Mouse (Mus musculus) embryo, embryonic 11 days (tissue): ENCODE results near the gene AC170998.1.
"Not testable (repeated sequence)": the region's sequence is repeated elsewhere in the genome, so short reads cannot be mapped to it uniquely, and the experiment has no call there.

Source experiments
- DNase-seq: peaks from one replicate; pipeline ENCODE4 v3.0.0-alpha.2; 2015

AC170998.1 gene

GRCm38 (mm10) chr17:28707136-28707627 is 18.7 kb upstream of the AC170998.1 start:
- no peak for DNase-seq

DNA sequence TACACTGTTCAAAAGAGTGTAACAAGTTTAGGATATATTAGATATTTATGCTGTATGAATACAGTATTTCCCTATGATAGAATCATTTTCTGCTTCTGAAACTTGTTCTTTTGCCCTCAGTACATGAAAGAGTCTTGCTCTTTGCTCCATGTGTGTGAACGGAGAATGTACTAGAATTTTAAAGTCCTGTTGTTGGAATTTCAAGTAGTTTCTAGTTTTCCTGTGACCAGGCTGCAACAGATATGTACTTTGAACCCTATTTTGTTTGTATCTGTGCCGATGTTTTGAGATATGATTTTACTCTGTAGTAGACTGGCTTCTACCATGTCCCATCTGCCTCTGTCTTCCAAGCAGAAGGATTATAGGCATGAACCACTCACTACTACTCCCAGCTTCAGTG is 18.1 kb upstream of the AC170998.1 start:
- DNase-seq, result no peak

- no peak for DNase-seq
Measured at GRCm38 (mm10) chr17:28708989-28709388, 16.9 kb upstream of the AC170998.1 start.

GRCm38 (mm10) chr17:28709552-28710290 is 16.2 kb upstream of the AC170998.1 start:
- no peak for DNase-seq

- DNase-seq, result no peak
Measured at GRCm38 (mm10) chr17:28710291-28710688, 15.6 kb upstream of the AC170998.1 start.

- no peak for DNase-seq
Measured at GRCm38 (mm10) chr17:28711237-28711636, 14.6 kb upstream of the AC170998.1 start.

DNA sequence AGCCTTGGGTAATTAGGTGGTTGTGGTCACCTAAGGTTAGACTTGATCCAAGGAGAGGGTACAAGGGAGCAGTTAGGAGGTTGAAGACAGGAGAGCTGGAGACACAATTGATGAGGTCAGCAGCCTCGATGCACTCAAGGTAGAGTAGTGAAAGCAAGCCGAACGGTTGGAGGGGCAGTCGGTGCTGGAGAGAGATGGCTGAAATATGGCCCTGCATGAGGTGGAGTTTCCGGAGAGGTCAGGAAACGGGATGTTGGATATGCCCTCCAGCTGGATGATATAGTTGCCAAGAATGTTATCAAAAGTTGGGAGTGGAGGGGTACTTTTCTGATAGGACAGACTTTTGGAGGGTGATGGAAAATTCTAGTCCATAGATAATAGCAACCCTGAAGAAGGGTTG is 13.6 kb upstream of the AC170998.1 start:
- no peak for DNase-seq

- no peak for DNase-seq
Measured at GRCm38 (mm10) chr17:28714006-28714405, 11.9 kb upstream of the AC170998.1 start.

GRCm38 (mm10) chr17:28715832-28716548 is 9.9 kb upstream of the AC170998.1 start:
- DNase-seq, result no peak

- DNase-seq, result no peak
Measured at GRCm38 (mm10) chr17:28717535-28717934, 8.3 kb upstream of the AC170998.1 start.

DNA sequence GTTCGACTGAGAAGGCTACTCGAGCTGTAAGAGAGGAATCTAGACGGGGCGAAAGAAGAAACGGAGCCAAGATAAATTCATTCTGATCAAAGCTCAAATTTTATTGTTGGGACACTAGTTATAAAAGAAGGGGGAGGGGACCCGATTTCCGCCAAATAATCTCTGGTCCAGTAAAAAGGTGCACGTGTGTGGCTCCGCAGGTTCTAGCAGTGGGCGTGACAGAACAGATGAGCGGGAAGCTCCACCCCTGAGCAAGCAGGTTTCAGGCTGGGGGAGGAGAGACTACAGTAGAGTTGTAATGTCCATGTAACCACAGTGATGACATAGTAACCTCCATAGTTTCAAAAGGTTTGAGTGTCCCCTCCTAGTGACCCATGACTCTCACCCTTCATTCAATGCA is 1.6 kb downstream of the AC170998.1 start:
- DNase-seq, result not testable (repeated sequence)

DNA sequence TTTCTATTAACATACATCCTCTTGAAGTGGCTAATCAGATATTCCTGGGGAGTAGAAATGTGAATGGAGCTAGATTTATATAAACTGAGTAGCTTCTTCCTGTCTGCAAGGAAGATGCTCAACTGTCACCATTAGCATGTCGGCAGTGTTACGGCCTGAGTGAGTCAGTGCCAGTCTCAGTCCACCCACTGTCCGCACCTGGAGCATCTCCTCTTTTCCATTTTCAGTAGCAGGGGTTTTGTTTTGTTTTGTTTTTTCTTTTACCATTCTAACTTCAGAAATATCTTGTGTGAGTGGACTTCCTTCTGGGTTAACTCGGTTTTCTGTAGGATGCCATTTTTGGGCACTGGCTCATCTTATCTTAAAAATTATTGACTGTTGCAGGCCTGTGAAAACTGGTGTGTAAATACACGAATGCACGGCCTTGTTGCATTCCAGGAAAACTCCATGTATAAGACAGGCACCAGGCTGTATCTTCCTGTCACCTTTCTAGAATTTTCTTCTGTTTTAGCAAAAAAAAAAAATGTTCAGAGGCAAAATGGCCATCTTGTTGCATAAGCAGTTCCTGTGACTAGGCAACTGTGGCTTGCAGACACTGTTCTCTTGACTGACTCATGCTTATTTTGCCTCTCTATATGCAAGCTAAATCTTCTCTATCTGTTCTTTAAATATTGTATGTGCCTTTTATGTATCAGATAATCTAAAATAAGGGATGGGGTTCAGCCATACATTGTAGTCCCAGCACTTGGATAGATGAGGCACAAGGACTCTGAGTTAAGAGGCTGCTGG is 9.6 kb downstream of the AC170998.1 start:
- DNase-seq, result no peak

DNA sequence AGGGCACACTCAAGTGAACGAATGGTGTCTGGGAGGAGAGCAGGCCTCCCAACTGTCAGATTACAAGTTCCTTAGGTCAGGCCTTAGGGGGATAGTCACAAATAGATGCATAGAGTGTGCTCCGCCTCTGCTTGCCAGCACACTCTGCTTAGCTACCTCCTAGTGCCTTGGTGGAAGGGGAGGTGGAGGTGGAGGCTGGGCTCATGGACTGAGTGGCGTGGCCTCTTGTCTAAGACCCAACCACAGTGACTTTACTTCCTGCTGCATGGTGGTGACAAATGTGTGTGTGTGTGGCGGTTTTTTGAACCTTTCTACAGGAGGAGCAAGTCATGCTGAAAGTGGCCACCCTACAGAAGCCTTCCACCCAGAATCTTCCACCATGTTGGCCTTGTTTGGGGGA is 10.6 kb downstream of the AC170998.1 start:
- DNase-seq, result no peak

- DNase-seq, result no peak
Measured at GRCm38 (mm10) chr17:28737973-28738372, 12.1 kb downstream of the AC170998.1 start.

GRCm38 (mm10) chr17:28739244-28739643 is 13.4 kb downstream of the AC170998.1 start:
- DNase-seq, result no peak

- no peak for DNase-seq
Measured at GRCm38 (mm10) chr17:28743145-28743866, 17.4 kb downstream of the AC170998.1 start.

DNA sequence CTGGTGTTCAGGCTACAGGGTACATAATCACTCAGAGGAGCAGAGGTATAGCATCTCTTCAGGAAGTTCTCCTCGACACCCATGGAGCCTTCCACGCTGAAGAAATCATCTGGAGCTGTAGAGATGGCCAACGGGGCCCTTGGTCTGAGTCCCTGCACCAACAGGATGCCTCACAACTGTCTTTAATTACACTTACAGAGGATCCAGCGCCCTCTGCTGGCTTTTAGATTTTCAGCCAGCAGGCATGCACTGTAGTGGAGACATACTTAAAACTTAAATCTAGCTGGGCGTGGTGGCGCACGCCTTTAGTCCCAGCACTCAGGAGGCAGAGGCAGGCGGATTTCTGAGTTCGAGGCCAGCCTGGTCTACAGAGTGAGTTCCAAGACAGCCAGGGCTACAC is 18.0 kb downstream of the AC170998.1 start:
- peak; percentile 44 for DNase-seq

DNA sequence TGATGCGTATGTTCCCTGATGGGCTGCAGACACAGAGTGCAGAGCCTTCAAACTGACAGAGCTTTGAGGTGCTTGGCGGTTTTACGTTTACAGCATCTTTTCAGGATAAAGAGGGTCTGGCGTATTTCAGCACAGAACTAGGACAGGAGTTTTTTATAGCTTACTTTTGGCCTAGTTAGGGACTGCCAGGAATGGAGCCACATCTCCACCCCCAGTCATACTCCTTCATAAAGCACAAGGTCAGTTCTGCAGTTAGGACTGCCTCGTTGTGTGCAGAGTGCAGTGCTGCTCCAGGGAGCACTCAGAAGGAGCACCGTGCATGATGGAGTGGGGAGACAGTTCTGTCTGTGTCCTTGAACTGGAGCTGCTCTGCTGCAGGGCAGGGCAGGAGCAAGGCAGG is 19.9 kb downstream of the AC170998.1 start:
- no peak for DNase-seq

DNA sequence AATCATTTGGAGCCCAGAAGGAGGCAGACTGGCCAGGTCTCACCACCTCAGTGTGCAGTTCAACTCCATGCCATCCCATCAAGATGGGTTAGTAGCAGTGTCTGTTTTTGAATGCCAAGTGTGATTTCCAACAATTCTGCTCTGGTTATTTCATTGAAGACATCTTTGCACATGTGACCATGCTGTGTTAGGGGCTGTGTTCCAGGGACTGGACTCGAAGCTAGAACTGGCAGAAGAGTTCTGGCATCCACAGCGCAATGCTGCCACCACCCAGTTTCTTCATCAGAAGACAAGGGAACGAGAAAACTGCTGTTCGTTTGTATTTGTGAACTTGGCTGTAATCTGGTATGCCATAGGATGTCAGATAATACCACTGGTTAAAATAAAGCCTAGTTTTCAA is 22.1 kb downstream of the AC170998.1 start:
- DNase-seq, result no peak

DNA sequence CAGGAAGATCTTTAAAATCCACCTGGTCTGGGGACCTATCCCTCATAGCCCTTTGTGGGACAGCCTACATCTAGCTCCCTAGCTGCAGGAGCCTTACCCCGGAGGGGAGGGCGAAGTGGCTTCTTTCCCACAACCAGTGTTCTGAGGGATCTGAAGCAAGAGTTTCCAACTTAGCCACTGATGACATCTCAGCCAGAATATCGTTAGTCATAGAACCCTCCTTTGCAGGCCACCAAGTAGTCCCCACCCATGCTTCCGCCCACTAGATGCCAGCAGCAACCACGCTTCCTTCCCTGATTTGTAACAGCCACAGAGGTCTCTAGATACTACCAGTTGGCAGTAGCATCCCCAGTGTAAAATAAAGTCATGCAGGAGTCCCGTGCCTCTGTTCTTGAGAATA is 24.7 kb downstream of the AC170998.1 start:
- DNase-seq, result no peak

- DNase-seq, result no peak
Measured at GRCm38 (mm10) chr17:28756447-28756846, 30.6 kb downstream of the AC170998.1 start.

- DNase-seq, result no peak
Measured at GRCm38 (mm10) chr17:28757470-28757869, 31.6 kb downstream of the AC170998.1 start.
